Mouse (Mus musculus) embryonic facial prominence, embryonic 14.5 days (tissue): ENCODE measurements around the gene 3110021N24Rik. TPM values are rescaled to one million over a fixed set of nuclear protein-coding genes. Genes with fewer than 3 reads are reported as not detected.
A peak's percentile ranks its signal among the peaks of the same experiment; 100 is the strongest.

Source experiments
- ATAC-seq: fragments of 200-750 bp; cut with Nextera tagmentation; 2 replicates; pipeline ENCODE4 v1.8.0; 2017; ENCODE audit warnings: low read depth, moderate number of reproducible peaks, moderate TSS enrichment
- DNase-seq: peaks from one replicate; pipeline ENCODE4 v3.0.0-alpha.2; 2015; ENCODE audit warnings: low spot score
- H3K27ac ChIP-seq: fragments of 300-500 bp; sonication (generic); replicated peaks from 2 replicates; pipeline ENCODE4 v1.5.1; 2014; ENCODE audit warnings: low read depth, mild to moderate bottlenecking, low read length, moderate library complexity
- H3K27me3 ChIP-seq: fragments of 300-500 bp; sonication (generic); replicated peaks from 2 replicates; pipeline ENCODE4 v1.6.1; 2014; ENCODE audit warnings: low read length; ENCODE audit not compliant: control insufficient read depth, insufficient read depth
- H3K36me3 ChIP-seq: fragments of 300-500 bp; sonication (generic); 2 replicates; pipeline ENCODE4 v1.6.1; 2014; ENCODE audit warnings: low read length, mixed read lengths; ENCODE audit not compliant: control insufficient read depth, insufficient read depth
- H3K4me1 ChIP-seq: fragments of 300-500 bp; sonication (generic); 2 replicates; pipeline ENCODE4 v1.6.1; 2014; ENCODE audit warnings: antibody characterized with exemption, low read length; ENCODE audit not compliant: control insufficient read depth, insufficient read depth
- H3K4me2 ChIP-seq: fragments of 300-500 bp; sonication (generic); 2 replicates; pipeline ENCODE4 v1.6.1; 2014; ENCODE audit warnings: low read depth, mild to moderate bottlenecking, low read length, moderate library complexity, mixed read lengths
- H3K4me3 ChIP-seq: fragments of 300-500 bp; sonication (generic); 2 replicates; pipeline ENCODE4 v1.5.1; 2014; ENCODE audit warnings: low read depth, mild to moderate bottlenecking, low read length
- H3K9ac ChIP-seq: fragments of 300-500 bp; sonication (generic); 2 replicates; pipeline ENCODE4 v1.6.1; 2014; ENCODE audit warnings: low read depth, mild to moderate bottlenecking, low read length, moderate library complexity, mixed read lengths
- H3K9me3 ChIP-seq: fragments of 300-500 bp; sonication (generic); 2 replicates; pipeline ENCODE4 v1.6.1; 2016; ENCODE audit warnings: low read length; ENCODE audit not compliant: control insufficient read depth
- WGBS: fragments of 180-500 bp; shearing (Covaris S2); extraction: QIAGEN DNeasy Blood & Tissue Kit; methylation state at CpG from one replicate; pipeline ENCODE4 v1.1.7; 2014; 5-methylcytosine and 5-hydroxymethylcytosine counted together
- polyA plus RNA-seq: library from polyadenylated mRNA; unstranded; fragments of >200 nt; fragmentation: Nextera tagmentation; extraction: Ambion mirVana; gene quantifications from 2 replicates; pipeline ENCODE4 v1.2.1, GENCODE M21; 2014

The 3110021N24Rik gene
- polyA plus RNA-seq, 1 experiment from 2014 or later: 1.2 TPM

DNA sequence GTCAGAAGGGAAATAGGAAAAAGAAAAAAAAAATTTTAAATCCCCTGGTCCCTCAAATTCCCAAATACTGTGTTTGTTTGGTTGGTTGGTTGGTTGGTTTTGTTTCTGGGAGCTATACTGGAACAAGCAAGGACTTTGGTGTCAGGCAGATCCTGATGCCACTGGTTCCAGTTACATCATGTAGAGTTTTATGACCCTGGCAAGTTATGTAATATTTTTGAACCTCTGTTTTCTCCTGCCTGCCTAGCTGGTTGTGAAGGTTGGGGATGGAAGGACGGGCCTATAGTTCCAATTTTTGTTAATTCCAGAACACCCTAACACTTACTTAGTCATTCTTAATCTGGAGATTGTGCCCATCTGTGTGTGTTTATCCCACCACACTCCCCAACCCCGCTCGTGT, 62.1 kb downstream of the 3110021N24Rik start:
- Histone ChIP-seq H3K9ac (no peak overlapping the region), H3K27me3 (no peaks in the 10 kb centered on the region), H3K4me2 (0 out of 2 replicates have a peak overlapping the region, but pooled peaks have one; percentile 56), H3K9me3 (no peaks in the 10 kb centered on the region), H3K4me1 (peaks cover 3% of the 10 kb centered on the region; the same call in 1 of the 2 replicates), H3K27ac (no peak overlapping the region), H3K36me3 (no peaks in the 10 kb centered on the region), H3K4me3 (peak overlapping the region; percentile 93; the same call in 1 of the 2 replicates)
- ATAC-seq (no peak), DNase-seq (no peak)
- 38% methylated on average over 3 of the region's 3 CpGs for WGBS

DNA sequence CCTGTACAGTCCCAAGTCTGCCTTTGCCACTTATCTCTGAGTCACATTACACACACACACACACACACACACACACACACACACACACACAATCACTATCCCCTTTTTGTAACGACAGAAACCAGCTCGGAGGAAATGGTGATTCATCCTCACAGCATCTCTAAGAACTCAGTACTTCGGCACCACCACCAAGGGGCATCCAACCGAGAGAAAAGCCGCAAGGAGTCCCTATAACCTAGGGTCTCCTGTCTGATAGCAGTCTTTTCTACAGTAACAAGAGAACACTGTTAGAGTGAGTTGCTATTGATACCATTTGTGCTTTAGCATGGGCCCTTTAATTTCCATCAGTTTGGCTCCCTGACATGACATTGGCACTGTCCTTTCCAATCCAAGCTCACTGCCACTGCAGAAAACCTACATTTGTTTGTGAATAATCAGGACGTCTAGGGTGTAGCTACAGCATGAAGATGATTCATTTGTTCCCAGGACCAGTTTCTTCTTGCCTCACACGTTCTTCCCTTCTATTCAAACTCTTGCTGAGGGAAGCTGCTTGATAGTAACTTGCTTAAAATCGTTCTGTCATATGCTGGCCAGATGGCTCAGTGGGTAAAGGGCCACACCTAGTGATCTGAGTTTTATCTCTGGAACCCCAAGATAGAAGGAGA, 63.1 kb downstream of the 3110021N24Rik start:
- 36% methylated on average over 8 of the region's 8 CpGs for WGBS
- no peak overlapping the region for H3K4me2 ChIP-seq
- peaks cover 3% of the 10 kb centered on the region; the same call in 1 of the 2 replicates for H3K4me1 ChIP-seq
- no peaks in the 10 kb centered on the region for H3K9me3 ChIP-seq
- H3K9ac ChIP-seq: no peak overlapping the region
- H3K27ac ChIP-seq: no peak overlapping the region
- no peak overlapping the region for H3K4me3 ChIP-seq
- DNase-seq: no peak
- no peak for ATAC-seq
- no peaks in the 10 kb centered on the region for H3K36me3 ChIP-seq
- H3K27me3 ChIP-seq: no peaks in the 10 kb centered on the region

DNA sequence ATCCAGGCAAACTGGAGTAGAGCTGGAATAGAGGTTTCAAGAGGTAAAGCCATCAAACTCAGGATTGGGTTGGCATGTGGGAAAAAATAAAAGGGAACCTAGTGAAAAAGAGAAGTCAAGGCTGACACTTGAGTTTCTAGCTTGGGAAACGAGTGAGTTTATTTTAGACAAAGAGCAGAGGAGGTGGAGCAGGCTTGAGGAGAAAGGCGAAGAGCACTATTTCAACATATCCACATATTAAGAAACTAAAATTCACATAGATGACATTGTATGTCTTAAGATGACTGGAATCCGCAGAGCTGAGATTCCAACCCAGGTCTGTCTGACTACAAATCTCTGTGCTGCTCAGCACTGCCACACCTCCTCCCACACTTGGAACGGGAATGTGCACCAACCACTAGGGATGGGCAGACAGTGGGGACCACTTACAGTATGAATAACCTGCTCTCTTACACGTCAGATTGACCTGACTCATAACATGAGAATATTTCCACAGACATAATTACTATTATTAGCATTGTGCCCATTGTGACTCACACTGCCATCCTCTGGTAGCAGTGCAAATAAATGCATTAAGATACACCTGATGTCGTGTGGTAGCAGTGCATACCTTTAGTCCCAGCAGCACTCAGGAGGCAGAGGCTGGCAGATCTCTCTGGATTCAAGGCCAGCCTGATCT, 69.9 kb downstream of the 3110021N24Rik start:
- Histone ChIP-seq H3K4me3 (no peak overlapping the region), H3K4me2 (no peak overlapping the region), H3K27me3 (no peaks in the 10 kb centered on the region), H3K36me3 (no peaks in the 10 kb centered on the region), H3K4me1 (no peaks in the 10 kb centered on the region), H3K9ac (no peak overlapping the region), H3K9me3 (no peaks in the 10 kb centered on the region), H3K27ac (no peak overlapping the region)
- no peak for ATAC-seq
- 75% methylated on average over 6 of the region's 6 CpGs for WGBS
- DNase-seq: no peak

DNA sequence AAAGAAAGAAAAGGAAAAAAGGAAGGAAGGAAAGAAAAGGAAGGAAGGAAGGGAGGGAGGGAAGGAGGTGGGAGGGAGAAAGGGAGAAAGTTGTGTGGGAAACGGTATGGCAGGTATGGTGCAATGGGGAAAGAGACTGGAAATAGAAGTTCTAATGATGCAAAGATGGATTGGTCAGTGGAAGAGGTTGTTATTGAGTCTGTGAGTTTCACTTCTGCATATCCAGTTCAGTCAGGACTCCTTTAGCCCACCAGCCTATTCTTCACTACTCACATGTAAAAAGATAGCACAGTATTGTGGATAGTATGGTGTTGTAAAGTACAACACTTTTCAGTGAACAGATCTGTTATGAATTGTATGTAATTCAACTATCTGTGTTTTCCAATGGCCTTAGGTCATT, 71.1 kb downstream of the 3110021N24Rik start:
- H3K4me2 ChIP-seq: no peak overlapping the region
- DNase-seq (no peak), ATAC-seq (no peak)
- no peaks in the 10 kb centered on the region for H3K4me1 ChIP-seq
- H3K9me3 ChIP-seq: no peaks in the 10 kb centered on the region
- H3K4me3 ChIP-seq: no peak overlapping the region
- no peak overlapping the region for H3K9ac ChIP-seq
- 65% methylated on average over 1 of the region's 1 CpGs for WGBS
- no peaks in the 10 kb centered on the region for H3K36me3 ChIP-seq
- H3K27ac ChIP-seq: no peak overlapping the region
- H3K27me3 ChIP-seq: no peaks in the 10 kb centered on the region

DNA sequence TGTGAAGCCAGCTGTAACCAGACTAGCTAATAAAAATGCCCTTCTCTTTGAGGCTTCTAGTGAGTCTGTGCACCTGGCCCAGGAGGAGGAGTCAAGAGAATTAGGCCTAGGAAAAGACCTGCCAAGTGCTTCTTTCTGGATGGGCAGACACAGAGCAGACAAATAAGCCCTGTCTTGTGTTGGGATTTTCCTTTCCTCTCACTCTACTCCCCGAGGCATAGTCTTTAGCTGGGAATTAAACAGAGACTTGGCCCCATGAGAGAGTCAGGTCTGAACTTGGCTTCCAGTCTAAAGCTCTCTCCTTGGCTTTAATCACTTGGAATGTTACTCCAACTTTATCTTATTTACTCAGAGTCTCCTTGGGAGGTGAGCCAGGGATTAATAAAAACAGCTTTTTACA, 74.5 kb downstream of the 3110021N24Rik start:
- H3K27me3 ChIP-seq: no peaks in the 10 kb centered on the region
- H3K4me1 ChIP-seq: no peaks in the 10 kb centered on the region
- no peak overlapping the region for H3K4me3 ChIP-seq
- no peak overlapping the region for H3K27ac ChIP-seq
- no peaks in the 10 kb centered on the region for H3K36me3 ChIP-seq
- no peak overlapping the region for H3K4me2 ChIP-seq
- 47% methylated on average over 1 of the region's 1 CpGs for WGBS
- ATAC-seq: peak; percentile 74; the same call in 1 of the 2 replicates
- DNase-seq: peak; percentile 72
- no peak overlapping the region for H3K9ac ChIP-seq
- H3K9me3 ChIP-seq: no peaks in the 10 kb centered on the region

DNA sequence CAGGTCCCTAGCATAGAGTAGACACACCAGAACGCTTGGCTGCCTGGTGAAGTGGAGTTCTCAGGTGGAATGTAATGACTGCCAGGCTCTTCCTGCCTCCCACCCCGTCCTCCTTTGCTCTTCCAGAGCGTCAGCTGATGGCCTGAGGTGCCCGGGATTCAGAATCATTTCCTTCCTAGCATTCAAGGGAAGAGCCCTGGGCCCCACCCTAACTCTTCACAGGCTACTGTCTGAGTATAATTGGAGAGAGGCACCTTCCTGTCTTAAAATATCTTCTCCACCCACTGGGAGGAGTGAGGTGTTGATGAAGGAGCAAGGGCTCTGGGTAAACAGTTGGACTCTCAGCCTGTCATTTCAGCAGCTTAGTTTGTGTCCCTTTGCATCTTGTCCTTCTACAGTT, 77.3 kb downstream of the 3110021N24Rik start:
- H3K27me3 ChIP-seq: no peaks in the 10 kb centered on the region
- no peak overlapping the region for H3K27ac ChIP-seq
- no peaks in the 10 kb centered on the region for H3K36me3 ChIP-seq
- 27% methylated on average over 4 of the region's 4 CpGs for WGBS
- H3K9me3 ChIP-seq: no peaks in the 10 kb centered on the region
- no peak overlapping the region for H3K9ac ChIP-seq
- no peak for ATAC-seq
- DNase-seq: no peak
- H3K4me1 ChIP-seq: no peaks in the 10 kb centered on the region
- no peak overlapping the region for H3K4me3 ChIP-seq
- no peak overlapping the region for H3K4me2 ChIP-seq

DNA sequence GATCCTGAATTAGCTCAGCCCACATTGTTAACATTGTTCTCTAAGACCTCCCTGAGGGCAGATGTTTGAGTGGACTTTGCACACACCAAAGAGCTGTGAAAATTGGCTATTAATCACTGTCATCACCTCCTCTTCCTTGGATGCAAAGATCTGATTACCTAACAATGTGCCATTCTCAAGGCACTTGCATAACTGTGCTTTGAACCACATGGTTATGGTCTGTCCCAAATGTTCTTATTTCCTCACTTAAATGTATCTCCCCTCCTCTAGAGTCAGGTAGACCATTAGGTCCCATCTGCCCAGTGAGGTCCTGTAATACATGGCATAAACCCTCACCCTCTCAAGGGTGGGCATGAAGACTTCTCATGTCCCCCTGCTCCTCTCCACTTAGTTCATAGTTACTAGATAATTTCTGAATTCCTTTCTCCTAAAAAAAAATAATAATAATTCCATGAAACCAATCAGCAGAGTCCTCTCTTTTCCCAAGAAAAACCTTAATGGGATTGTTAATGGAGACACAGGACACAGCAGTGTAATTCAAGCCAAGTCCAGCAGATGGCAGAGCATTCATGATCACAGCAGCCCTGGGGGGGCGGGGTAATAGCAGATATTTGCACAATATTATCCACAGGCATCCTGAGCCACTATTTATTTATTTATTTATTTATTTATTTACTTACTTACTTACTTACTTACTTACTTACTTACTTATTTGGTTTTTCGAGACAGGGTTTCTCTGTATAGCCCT, 78.8 kb downstream of the 3110021N24Rik start:
- Histone ChIP-seq H3K27me3 (no peaks in the 10 kb centered on the region), H3K9me3 (no peaks in the 10 kb centered on the region), H3K4me1 (no peaks in the 10 kb centered on the region), H3K9ac (no peak overlapping the region), H3K27ac (no peak overlapping the region), H3K4me3 (no peak overlapping the region), H3K36me3 (no peaks in the 10 kb centered on the region), H3K4me2 (no peak overlapping the region)
- DNase-seq: peak; percentile 74
- 0 out of 2 replicates have a peak, but pooled peaks have one; percentile 30 for ATAC-seq
- WGBS: 41% methylated on average over 2 of the region's 2 CpGs

DNA sequence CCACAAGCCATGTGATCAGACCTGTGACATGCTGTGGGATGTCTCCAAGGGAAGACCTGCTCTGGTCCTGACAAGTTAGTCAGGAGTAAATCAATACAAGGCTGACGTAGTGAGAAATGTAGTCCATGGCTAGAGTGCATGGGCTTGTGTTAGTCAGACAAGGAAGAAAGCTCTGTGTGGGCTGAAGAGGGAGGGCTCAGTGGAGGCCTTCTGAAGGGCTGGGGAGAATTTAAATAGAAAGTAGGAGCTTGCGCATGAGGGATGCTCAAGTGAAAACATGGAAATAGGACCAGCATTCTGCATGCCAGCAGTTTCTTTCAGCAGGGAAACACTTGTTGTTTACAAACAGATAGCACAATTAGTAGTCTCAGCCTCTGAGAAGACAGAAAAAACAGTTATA, 84.1 kb downstream of the 3110021N24Rik start:
- WGBS: 76% methylated on average over 2 of the region's 2 CpGs
- ATAC-seq: no peak
- H3K27me3 ChIP-seq: no peaks in the 10 kb centered on the region
- H3K36me3 ChIP-seq: no peaks in the 10 kb centered on the region
- no peak for DNase-seq
- no peak overlapping the region for H3K4me3 ChIP-seq
- H3K9ac ChIP-seq: no peak overlapping the region
- H3K4me1 ChIP-seq: no peaks in the 10 kb centered on the region
- no peaks in the 10 kb centered on the region for H3K9me3 ChIP-seq
- H3K4me2 ChIP-seq: no peak overlapping the region
- H3K27ac ChIP-seq: no peak overlapping the region
